Mouse (Mus musculus) kidney, embryonic 15.5 days (tissue): ENCODE measurements around the gene Cys1. TPM values are rescaled to one million over a fixed set of nuclear protein-coding genes. Genes with fewer than 3 reads are reported as not detected.
"Not testable (repeated sequence)": the region's sequence is repeated elsewhere in the genome, so short reads cannot be mapped to it uniquely, and the experiment has no call there.

ENCODE experiments used
- ATAC-seq: fragments of 200-750 bp; cut with Nextera tagmentation; replicated peaks from 2 replicates; pipeline ENCODE4 v1.8.0; 2017; ENCODE audit warnings: moderate TSS enrichment; ENCODE audit not compliant: low FRiP score
- H3K27ac ChIP-seq: fragments of 300-500 bp; sonication (generic); 2 replicates; pipeline ENCODE4 v1.5.1; 2015; ENCODE audit warnings: mild to moderate bottlenecking, inconsistent platforms
- H3K27me3 ChIP-seq: fragments of 300-500 bp; sonication (generic); 2 replicates; pipeline ENCODE4 v1.6.1; 2015; ENCODE audit warnings: inconsistent platforms
- H3K36me3 ChIP-seq: fragments of 300-500 bp; sonication (generic); 2 replicates; pipeline ENCODE4 v1.6.1; 2015; ENCODE audit warnings: inconsistent platforms
- H3K4me1 ChIP-seq: fragments of 300-500 bp; sonication (generic); 2 replicates; pipeline ENCODE4 v1.6.1; 2015; ENCODE audit warnings: inconsistent platforms
- H3K4me2 ChIP-seq: fragments of 300-500 bp; sonication (generic); 2 replicates; pipeline ENCODE4 v1.6.1; 2015; ENCODE audit warnings: moderate library complexity, mild to moderate bottlenecking, inconsistent platforms
- H3K4me3 ChIP-seq: fragments of 300-500 bp; sonication (generic); replicated peaks from 2 replicates; pipeline ENCODE4 v1.5.1; 2015; ENCODE audit warnings: mild to moderate bottlenecking, inconsistent platforms
- H3K9ac ChIP-seq: fragments of 300-500 bp; sonication (generic); 2 replicates; pipeline ENCODE4 v1.6.1; 2015; ENCODE audit warnings: mild to moderate bottlenecking, inconsistent platforms
- H3K9me3 ChIP-seq: fragments of 300-500 bp; sonication (generic); replicated peaks from 2 replicates; pipeline ENCODE4 v1.6.1; 2016; ENCODE audit warnings: inconsistent platforms
- WGBS: fragments of 180-500 bp; shearing (Covaris S2); methylation state at CpG from one replicate; pipeline ENCODE4 v1.1.7; 2015; ENCODE audit warnings: mixed read lengths; 5-methylcytosine and 5-hydroxymethylcytosine counted together
- polyA plus RNA-seq: library from polyadenylated mRNA; unstranded; fragments of >200 nt; fragmentation: Nextera tagmentation; extraction: Ambion mirVana; gene quantifications from 2 replicates; pipeline ENCODE4 v1.2.1, GENCODE M21; 2015

Gene Cys1
- polyA plus RNA-seq, 1 experiment from 2014 or later, result 10.8 TPM

DNA sequence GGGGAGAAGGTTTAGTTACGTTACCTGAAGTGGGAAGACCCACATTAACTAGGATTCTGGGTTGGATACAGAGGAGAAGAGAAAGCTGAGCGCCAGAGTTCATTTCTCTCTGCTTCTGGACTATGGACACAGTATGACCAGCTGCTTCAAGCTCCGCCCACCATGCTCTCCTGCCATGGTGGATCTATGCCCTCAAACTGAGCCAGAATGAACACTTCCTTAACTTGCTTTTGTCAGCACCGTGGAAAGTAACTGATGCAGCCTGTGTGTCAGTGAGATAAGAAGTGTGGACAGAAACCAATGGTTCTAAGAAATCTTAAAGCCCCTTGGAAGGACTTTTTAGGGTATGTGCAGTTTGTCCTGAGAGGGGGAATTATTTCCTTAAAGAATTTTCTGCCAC is 22.6 kb downstream of the Cys1 start:
- H3K27me3 ChIP-seq, result no peaks in the 10 kb centered on the region
- peaks cover 26% of the 10 kb centered on the region for H3K4me1 ChIP-seq
- no peak overlapping the region for H3K4me2 ChIP-seq
- no peak overlapping the region for H3K27ac ChIP-seq
- H3K36me3 ChIP-seq, result peaks cover 81% of the 10 kb centered on the region
- H3K9ac ChIP-seq, result no peak overlapping the region
- H3K4me3 ChIP-seq, result no peak overlapping the region
- no peak for ATAC-seq
- 91% methylated on average over 4 of the region's 4 CpGs for WGBS
- H3K9me3 ChIP-seq, result no peaks in the 10 kb centered on the region

DNA sequence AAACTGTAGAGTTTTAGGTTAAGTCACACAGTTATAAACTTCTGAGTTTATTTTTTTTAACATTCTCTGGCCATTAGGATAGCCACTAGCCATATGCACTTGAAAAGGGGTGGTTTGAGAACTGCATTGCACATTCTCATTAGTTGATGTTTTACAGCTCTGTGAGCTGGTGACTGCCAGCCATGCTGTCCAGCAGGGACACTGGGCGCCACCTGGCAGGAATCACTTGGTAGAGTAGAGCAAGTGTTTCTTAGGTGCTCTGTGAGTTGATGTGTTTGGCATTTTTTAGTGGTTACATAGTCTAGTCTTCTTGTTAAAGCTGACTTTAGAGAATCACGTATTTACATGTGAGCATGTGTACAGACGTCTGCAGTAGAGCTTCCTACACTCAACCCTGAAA is 25.2 kb downstream of the Cys1 start:
- H3K9ac ChIP-seq, result no peak overlapping the region
- no peak overlapping the region for H3K27ac ChIP-seq
- no peak overlapping the region for H3K4me3 ChIP-seq
- peaks cover 73% of the 10 kb centered on the region for H3K36me3 ChIP-seq
- H3K27me3 ChIP-seq, result no peaks in the 10 kb centered on the region
- H3K4me1 ChIP-seq, result peaks cover 42% of the 10 kb centered on the region
- ATAC-seq, result no peak
- 85% methylated on average over 3 of the region's 3 CpGs for WGBS
- no peak overlapping the region for H3K4me2 ChIP-seq
- no peaks in the 10 kb centered on the region for H3K9me3 ChIP-seq

DNA sequence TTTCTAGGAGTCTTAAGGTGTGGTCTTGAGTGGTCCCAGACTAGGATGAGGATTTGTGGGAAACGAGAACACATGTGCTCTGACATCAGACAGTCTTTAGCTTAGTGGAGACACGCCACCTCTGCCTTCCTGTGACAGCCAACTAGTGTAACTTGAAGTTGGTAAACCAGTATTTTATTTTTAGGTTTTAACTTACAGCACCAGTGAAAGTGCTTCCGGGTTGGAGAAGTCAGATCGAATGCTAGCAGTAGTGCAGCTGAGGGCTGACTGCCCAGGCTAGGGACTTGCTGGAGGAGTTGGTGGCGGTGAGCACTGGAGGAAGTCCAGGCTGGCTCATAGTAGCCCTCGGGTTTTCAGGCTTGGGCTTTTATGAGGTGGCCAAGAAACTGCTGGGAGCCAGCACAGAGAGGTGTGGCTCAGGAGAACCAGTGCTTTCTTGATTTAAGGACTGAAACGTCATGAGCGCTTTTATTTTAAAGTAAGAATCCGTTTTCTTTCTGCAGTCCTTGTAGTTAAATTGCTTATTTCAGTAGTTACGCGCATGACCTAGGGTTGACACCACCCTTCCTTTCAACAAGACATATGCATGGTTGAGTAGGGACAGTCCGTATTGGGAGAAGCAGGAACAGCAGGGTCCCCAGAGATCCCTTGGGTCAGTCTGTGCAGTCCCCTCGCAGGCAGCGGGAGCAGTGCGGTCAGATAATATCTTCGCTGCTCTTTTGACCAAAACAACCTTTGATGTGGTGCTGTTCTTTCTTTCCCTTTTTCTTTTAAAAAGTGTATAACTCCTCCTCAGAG is 27.3 kb downstream of the Cys1 start:
- Histone ChIP-seq H3K36me3 (peaks cover 55% of the 10 kb centered on the region), H3K9ac (no peak overlapping the region), H3K27ac (no peak overlapping the region), H3K4me3 (no peak overlapping the region), H3K27me3 (no peaks in the 10 kb centered on the region), H3K4me1 (peaks cover 49% of the 10 kb centered on the region), H3K9me3 (no peaks in the 10 kb centered on the region), H3K4me2 (no peak overlapping the region)
- 70% methylated on average over 16 of the region's 16 CpGs for WGBS
- no peak for ATAC-seq

DNA sequence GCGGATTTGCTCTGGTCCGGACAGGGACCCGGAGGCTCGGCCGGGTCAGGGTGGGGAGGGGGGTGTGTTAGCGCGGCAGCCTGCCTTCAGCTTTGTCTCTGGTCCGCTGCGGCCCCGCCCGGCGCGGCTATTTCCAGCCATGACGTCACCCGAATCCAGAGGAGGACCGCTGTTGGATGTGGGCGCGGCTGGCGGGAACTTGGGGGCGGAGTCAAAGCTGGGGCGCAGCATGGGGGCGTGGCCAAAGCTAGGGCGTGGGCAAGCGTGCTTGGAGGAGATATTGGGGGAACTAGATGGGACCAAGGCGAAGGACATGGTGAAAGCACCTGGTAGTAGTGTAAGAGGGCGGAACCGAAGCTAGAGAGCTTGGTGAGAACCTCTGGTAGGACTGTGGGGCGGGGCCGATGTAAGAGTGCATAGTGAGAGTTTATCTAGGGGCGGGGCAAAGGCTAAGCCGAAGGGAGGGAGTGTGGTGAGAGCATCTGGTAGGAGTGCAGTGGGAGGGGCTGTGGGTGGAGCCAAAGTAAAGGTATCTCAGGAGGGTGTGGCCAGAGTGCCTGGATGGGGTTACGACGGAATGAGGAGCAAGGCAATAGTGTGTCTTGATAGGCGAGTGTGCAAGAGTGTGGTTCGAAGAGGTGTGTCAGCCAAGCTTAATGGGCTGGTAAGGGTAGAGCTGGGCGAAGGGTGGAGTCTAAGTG is 29.8 kb downstream of the Cys1 start:
- ATAC-seq, result peak; percentile 88
- H3K9ac ChIP-seq, result peak overlapping the region; percentile 75
- WGBS, result under 1% methylated on average over 36 of the region's 36 CpGs
- H3K9me3 ChIP-seq, result no peaks in the 10 kb centered on the region
- peaks cover 35% of the 10 kb centered on the region for H3K36me3 ChIP-seq
- H3K4me2 ChIP-seq, result peak overlapping the region; percentile 60
- peak overlapping the region; percentile 90 for H3K27ac ChIP-seq
- no peaks in the 10 kb centered on the region for H3K27me3 ChIP-seq
- H3K4me1 ChIP-seq, result peaks cover 47% of the 10 kb centered on the region
- H3K4me3 ChIP-seq, result peak overlapping the region; percentile 84

DNA sequence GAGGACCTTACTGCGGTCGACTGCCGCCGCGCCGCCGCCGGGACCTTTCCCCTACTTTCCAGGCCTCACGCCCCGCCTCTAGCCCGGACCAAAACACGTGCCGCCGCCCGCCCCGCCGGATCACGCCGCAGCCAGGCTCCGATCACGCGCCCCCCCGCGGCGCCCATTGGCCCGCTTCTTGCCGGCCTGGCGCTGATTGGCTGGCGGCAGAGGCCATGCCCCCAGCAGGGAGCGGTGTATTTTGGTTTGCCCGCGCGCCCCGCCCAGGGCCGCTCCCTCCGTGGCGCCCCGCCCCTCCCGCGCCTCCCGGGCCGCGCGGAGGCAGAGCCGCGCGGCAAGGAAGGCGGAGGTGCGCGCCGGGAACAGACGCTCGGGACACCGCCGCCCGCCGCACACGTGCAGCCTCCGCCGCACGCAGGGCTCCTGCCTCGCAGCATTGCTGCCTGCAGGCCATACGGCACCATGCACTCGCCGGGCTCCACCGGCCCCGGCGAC is 30.5 kb downstream of the Cys1 start, which contains the start of gene Klf11:
TSS of gene Klf11 (plus strand) at position 212 of the 495 bp plus-strand sequence.
- Histone ChIP-seq H3K4me1 (peaks cover 41% of the 10 kb centered on the region), H3K4me2 (peak within 1 kb of the TSS; percentile 60), H3K27ac (peak within 1 kb of the TSS; percentile 90), H3K9me3 (no peaks in the 10 kb centered on the region), H3K27me3 (no peaks in the 10 kb centered on the region), H3K36me3 (peaks cover 28% of the 10 kb centered on the region), H3K9ac (peak within 1 kb of the TSS; percentile 75), H3K4me3 (peak within 1 kb of the TSS; percentile 84)
- WGBS, result under 1% methylated on average over 66 of the region's 68 CpGs
- peak; percentile 95 for ATAC-seq

DNA sequence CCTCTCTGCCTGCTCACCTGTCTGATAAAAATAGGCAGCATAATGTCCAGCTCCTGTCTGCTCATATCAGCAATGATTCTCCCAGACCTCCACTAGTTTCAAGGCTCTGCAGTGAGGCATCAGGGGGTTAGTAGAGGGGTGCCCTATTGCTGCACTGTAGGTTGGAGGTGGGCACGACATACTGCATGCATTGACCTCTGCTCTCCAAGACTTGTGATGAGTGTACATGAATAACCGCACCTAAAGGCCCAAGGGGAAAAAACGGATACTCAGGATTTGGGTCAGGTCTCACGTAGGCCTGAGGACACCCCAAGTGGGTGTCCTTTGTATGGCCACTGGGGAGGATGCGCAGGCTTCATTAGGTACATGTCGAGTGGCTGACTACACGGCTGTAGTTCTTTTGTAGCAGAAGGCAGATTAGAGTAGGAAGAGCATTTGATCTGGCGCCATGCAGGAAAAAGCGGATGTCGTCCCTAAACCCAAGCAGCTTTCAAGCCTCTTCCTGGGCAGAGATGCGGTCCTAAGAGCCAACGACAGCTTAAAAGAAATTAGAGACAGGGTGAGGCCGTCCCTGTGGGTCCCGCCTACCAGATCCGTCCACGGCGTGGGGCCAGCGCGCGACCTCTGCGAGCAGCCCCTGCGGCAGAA is 31.1 kb downstream of the Cys1 start:
- Histone ChIP-seq H3K4me2 (peak overlapping the region; percentile 60), H3K4me3 (peak overlapping the region; percentile 84), H3K36me3 (peaks cover 23% of the 10 kb centered on the region), H3K9me3 (no peaks in the 10 kb centered on the region), H3K27me3 (no peaks in the 10 kb centered on the region), H3K9ac (no peak overlapping the region), H3K4me1 (peaks cover 38% of the 10 kb centered on the region), H3K27ac (peak overlapping the region; percentile 83)
- WGBS, result 5% methylated on average over 22 of the region's 22 CpGs
- no peak for ATAC-seq

DNA sequence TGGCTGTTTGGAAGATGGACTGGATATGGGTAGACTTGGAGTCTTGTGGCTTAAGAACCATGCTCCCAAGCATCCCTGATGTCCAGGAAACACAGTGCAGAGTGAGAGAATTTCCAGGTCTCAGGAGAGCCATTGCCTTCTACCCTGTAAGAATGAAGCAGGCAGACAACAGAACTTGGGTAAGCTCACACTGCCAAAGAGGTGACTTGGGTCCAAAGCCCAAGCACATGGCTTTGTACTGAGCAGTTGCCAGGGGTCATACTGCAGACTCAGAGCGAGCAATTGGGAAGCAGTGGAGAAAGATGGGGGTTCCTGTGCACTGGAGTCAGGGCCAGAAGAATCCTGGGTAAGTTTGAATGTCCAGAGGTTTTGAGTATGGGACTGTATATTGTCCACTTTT is 33.5 kb downstream of the Cys1 start:
- WGBS, result 67% methylated on average over 1 of the region's 1 CpGs
- no peaks in the 10 kb centered on the region for H3K9me3 ChIP-seq
- no peaks in the 10 kb centered on the region for H3K36me3 ChIP-seq

DNA sequence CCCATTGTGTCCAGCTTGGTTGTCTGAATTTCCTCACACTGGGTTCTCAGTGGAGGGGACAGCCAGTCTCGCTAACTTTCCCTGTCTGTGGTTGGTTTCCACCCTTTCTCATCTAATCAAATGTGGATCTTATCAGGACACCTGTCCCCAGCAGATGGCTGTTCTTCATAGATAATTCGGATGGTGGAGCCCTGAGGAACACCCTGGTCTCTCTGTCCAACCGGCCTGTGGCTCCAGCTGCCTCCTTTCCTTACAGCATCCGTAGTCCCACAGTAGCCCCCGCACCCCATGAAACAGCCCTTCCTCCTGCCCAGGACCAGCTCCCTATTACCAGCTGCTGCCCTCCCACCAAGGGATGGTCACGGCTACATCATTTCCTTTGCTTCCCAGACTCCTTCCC is 35.7 kb downstream of the Cys1 start:
- no peak overlapping the region for H3K4me2 ChIP-seq
- peaks cover 15% of the 10 kb centered on the region for H3K4me1 ChIP-seq
- no peaks in the 10 kb centered on the region for H3K36me3 ChIP-seq
- H3K9ac ChIP-seq, result no peak overlapping the region
- no peaks in the 10 kb centered on the region for H3K27me3 ChIP-seq
- no peak for ATAC-seq
- no peaks in the 10 kb centered on the region for H3K9me3 ChIP-seq
- H3K4me3 ChIP-seq, result no peak overlapping the region
- 72% methylated on average over 6 of the region's 6 CpGs for WGBS
- no peak overlapping the region for H3K27ac ChIP-seq

More for the DNA sequence above, 33.5 kb downstream of the Cys1 start:
- Histone ChIP-seq H3K4me1 (peaks cover 24% of the 10 kb centered on the region), H3K4me3 (no peak overlapping the region), H3K4me2 (no peak overlapping the region), H3K27me3 (no peaks in the 10 kb centered on the region), H3K27ac (no peak overlapping the region), H3K9ac (no peak overlapping the region)
- ATAC-seq, result no peak

DNA sequence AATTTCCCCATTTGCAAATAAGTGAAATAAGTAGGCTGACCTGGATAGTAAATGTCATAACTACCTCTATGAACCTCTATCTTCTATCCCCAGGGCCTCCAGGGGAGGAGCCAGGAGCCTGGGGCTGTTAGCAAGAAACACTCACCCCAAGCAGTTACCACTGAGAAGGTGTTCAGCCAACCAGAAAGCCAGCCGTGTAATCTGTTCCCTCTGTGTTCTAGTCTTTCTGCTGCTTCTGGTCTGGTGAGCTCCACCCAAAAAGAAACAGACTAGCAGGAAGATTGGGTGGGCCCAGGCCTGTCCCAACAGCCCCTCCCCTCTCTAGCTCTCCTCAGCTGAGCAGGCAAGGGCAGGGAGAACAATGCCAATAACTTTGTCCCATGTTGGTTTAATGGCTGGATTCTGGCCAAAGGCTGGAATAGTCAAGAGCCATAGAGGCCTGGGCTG is 37.5 kb downstream of the Cys1 start:
- Histone ChIP-seq H3K4me1 (peaks cover 8% of the 10 kb centered on the region; the same call in 1 of the 2 replicates), H3K9ac (no peak overlapping the region), H3K27ac (no peak overlapping the region), H3K4me2 (no peak overlapping the region), H3K4me3 (no peak overlapping the region), H3K36me3 (no peaks in the 10 kb centered on the region), H3K9me3 (no peaks in the 10 kb centered on the region), H3K27me3 (no peaks in the 10 kb centered on the region)
- peak; percentile 72 for ATAC-seq
- 21% methylated on average over 1 of the region's 1 CpGs for WGBS

DNA sequence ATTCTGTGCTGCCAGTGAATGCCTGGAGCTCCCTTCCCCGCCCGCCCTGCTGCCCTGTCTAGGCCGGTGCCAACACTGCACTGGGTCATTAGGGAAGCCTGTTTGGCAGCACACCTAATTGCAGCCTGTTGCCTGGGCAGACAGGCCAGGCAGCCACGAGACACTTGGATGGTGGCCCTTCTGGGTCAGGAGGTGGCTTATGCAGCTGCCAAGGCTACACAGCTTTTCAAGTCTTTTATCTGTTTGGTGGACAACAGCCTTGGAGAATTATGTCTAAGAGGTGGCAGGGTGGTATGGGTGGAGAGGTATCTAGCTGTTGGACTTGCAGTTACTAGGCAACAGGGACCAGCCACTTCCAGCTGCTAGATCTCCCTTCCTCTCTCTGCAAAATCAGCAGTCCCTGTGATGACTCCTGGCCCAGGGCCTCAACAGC is 39.2 kb downstream of the Cys1 start:
- H3K9me3 ChIP-seq, result no peaks in the 10 kb centered on the region
- ATAC-seq, result no peak
- 56% methylated on average over 4 of the region's 4 CpGs for WGBS
- no peak overlapping the region for H3K9ac ChIP-seq
- H3K27me3 ChIP-seq, result no peaks in the 10 kb centered on the region
- H3K4me1 ChIP-seq, result peaks cover 8% of the 10 kb centered on the region; the same call in 1 of the 2 replicates
- no peak overlapping the region for H3K27ac ChIP-seq
- no peaks in the 10 kb centered on the region for H3K36me3 ChIP-seq
- no peak overlapping the region for H3K4me2 ChIP-seq
- no peak overlapping the region for H3K4me3 ChIP-seq

DNA sequence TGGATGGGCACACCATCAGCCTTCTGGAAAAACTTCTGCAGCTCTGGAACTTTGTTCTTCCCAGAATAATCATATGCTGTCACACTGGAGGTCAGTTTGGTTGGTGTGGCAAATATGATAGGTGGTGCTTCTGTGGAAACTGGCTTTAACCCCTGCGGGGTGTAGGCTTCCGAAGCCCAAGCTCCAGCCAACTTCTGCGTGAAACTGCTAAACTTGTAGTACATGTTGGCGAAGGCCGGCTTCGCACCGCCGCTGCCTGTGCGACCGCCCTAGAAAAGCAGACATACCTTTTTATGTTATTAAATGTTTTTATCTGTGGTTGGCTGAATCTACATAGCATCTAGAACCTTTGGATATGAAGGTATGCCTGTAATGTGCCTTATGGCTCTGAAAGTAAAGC is 42.8 kb downstream of the Cys1 start:
- H3K4me1 ChIP-seq, H3K4me3 ChIP-seq, ATAC-seq, H3K9ac ChIP-seq, H3K27me3 ChIP-seq, H3K9me3 ChIP-seq, H3K27ac ChIP-seq, H3K4me2 ChIP-seq, H3K36me3 ChIP-seq: not testable (repeated sequence)
- 97% methylated on average over 10 of the region's 10 CpGs for WGBS

DNA sequence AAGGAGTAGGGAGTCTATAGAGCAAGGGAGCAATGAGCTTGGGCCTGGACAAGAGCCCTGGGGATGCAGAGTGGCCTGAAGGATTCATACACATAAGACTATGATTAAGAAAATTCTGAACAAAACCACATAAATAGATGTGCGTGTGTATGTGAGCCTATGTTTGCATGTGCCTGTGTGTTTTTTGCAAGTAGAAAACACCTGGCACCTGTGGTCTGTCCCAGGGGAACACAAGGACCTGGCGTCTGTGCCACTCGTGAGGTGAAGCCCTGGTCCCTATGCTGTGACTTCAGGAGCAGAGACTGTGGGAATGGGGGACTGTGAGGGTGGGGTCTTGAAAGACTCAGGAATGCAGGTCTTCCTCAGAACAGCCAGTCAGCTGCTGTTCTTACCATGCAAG is 47.0 kb downstream of the Cys1 start:
- no peak overlapping the region for H3K4me3 ChIP-seq
- H3K36me3 ChIP-seq, result no peaks in the 10 kb centered on the region
- 81% methylated on average over 3 of the region's 3 CpGs for WGBS

More for the DNA sequence above, 47.0 kb downstream of the Cys1 start:
- no peaks in the 10 kb centered on the region for H3K9me3 ChIP-seq
- no peak overlapping the region for H3K4me2 ChIP-seq
- H3K9ac ChIP-seq, result no peak overlapping the region
- H3K27me3 ChIP-seq, result no peaks in the 10 kb centered on the region
- H3K4me1 ChIP-seq, result no peaks in the 10 kb centered on the region
- no peak overlapping the region for H3K27ac ChIP-seq
- ATAC-seq, result no peak
